Mouse (Mus musculus) lung, embryonic 14.5 days (tissue): ENCODE measurements around the gene Satb2. TPM values are rescaled to one million over a fixed set of nuclear protein-coding genes. Genes with fewer than 3 reads are reported as not detected.

Source experiments
- ATAC-seq: fragments of 200-750 bp; cut with Nextera tagmentation; 2 replicates; pipeline ENCODE4 v1.8.0; 2017; ENCODE audit warnings: mild to moderate bottlenecking, moderate TSS enrichment, moderate library complexity; ENCODE audit not compliant: insufficient read depth
- DNase-seq: peaks from one replicate; pipeline ENCODE4 v3.0.0-alpha.2; 2015
- H3K27ac ChIP-seq: fragments of 300-500 bp; sonication (generic); 2 replicates; pipeline ENCODE4 v1.5.1; 2014; ENCODE audit warnings: low read depth, mild to moderate bottlenecking, moderate library complexity
- H3K27me3 ChIP-seq: fragments of 300-500 bp; sonication (generic); 2 replicates; pipeline ENCODE4 v1.6.1; 2014; ENCODE audit warnings: low read length, control low read depth; ENCODE audit not compliant: insufficient read depth
- H3K36me3 ChIP-seq: fragments of 300-500 bp; sonication (generic); 2 replicates; pipeline ENCODE4 v1.6.1; 2014; ENCODE audit warnings: control low read depth; ENCODE audit not compliant: insufficient read depth
- H3K4me1 ChIP-seq: fragments of 300-500 bp; sonication (generic); 2 replicates; pipeline ENCODE4 v1.6.1; 2014; ENCODE audit warnings: antibody characterized with exemption, control low read depth; ENCODE audit not compliant: insufficient read depth
- H3K4me2 ChIP-seq: fragments of 300-500 bp; sonication (generic); 2 replicates; pipeline ENCODE4 v1.6.1; 2014; ENCODE audit warnings: mild to moderate bottlenecking
- H3K4me3 ChIP-seq: fragments of 300-500 bp; sonication (generic); 2 replicates; pipeline ENCODE4 v1.5.1; 2014; ENCODE audit warnings: low read depth, low read length
- H3K9ac ChIP-seq: fragments of 300-500 bp; sonication (generic); 2 replicates; pipeline ENCODE4 v1.6.1; 2014
- H3K9me3 ChIP-seq: fragments of 300-500 bp; sonication (generic); 2 replicates; pipeline ENCODE4 v1.6.1; 2016; ENCODE audit warnings: low read depth, low read length, control low read depth
- CTCF ChIP-seq: IDR thresholded peaks from 2 replicates; pipeline ENCODE4 v1.5.1; 2016; ENCODE audit warnings: antibody characterized with exemption, low read depth
- WGBS: fragments of 180-500 bp; shearing (Covaris S2); extraction: QIAGEN DNeasy Blood & Tissue Kit; methylation state at CpG from one replicate; pipeline ENCODE4 v1.1.7; 2014; 5-methylcytosine and 5-hydroxymethylcytosine counted together
- microRNA-seq: library from miRNA; unstranded; fragments of <30 nt; microRNA quantifications from one replicate; pipeline ENCODE4, GENCODE M21; 2016; ENCODE audit warnings: borderline number of aligned reads
- polyA plus RNA-seq: library from polyadenylated mRNA; unstranded; fragments of >200 nt; fragmentation: Nextera tagmentation; extraction: Ambion mirVana; gene quantifications from 2 replicates; pipeline ENCODE4 v1.2.1, GENCODE M21; 2014

Satb2 gene
- polyA plus RNA-seq, 1 experiment from 2014 or later = 0.79 TPM

- TF ChIP-seq CTCF = no peak
- Histone ChIP-seq H3K36me3 (no peaks in the 10 kb centered on the region), H3K4me2 (no peak overlapping the region), H3K27me3 (no peaks in the 10 kb centered on the region), H3K4me3 (no peak overlapping the region), H3K4me1 (no peaks in the 10 kb centered on the region), H3K9me3 (no peaks in the 10 kb centered on the region), H3K27ac (no peak overlapping the region), H3K9ac (no peak overlapping the region)
- DNase-seq = no peak
- ATAC-seq = no peak
- 80% methylated on average over 16 of the region's 16 CpGs for WGBS
These were observed 228.7 kb downstream of the Satb2 start for GRCm38 (mm10) chr1:56749629-56750311.

- ATAC-seq (no peak), DNase-seq (no peak)
- Histone ChIP-seq H3K4me2 (no peak overlapping the region), H3K36me3 (no peaks in the 10 kb centered on the region), H3K4me1 (no peaks in the 10 kb centered on the region), H3K9me3 (no peaks in the 10 kb centered on the region), H3K27ac (no peak overlapping the region), H3K9ac (no peak overlapping the region), H3K4me3 (no peak overlapping the region), H3K27me3 (no peaks in the 10 kb centered on the region)
- WGBS = 73% methylated on average over 11 of the region's 11 CpGs
- no peak for TF ChIP-seq CTCF
These were observed 229.5 kb downstream of the Satb2 start for GRCm38 (mm10) chr1:56748876-56749493.

Small RNA genes within 50 kb of the gene (microRNA-seq; reads per million reads assigned to microRNA genes)
- gene Gm23943 = not detected
